Mouse (Mus musculus): ENCODE measurements around the gene Edem1. TPM values are rescaled to one million over a fixed set of nuclear protein-coding genes. Genes with fewer than 3 reads are reported as not detected.
A peak's percentile ranks its signal among the peaks of the same experiment; 100 is the strongest.

The Edem1 gene
- 29.5 and 37.9 TPM in 2 replicates for polyA plus RNA-seq (2014; fragmentation: Nextera tagmentation; extraction: Ambion mirVana)

DNA sequence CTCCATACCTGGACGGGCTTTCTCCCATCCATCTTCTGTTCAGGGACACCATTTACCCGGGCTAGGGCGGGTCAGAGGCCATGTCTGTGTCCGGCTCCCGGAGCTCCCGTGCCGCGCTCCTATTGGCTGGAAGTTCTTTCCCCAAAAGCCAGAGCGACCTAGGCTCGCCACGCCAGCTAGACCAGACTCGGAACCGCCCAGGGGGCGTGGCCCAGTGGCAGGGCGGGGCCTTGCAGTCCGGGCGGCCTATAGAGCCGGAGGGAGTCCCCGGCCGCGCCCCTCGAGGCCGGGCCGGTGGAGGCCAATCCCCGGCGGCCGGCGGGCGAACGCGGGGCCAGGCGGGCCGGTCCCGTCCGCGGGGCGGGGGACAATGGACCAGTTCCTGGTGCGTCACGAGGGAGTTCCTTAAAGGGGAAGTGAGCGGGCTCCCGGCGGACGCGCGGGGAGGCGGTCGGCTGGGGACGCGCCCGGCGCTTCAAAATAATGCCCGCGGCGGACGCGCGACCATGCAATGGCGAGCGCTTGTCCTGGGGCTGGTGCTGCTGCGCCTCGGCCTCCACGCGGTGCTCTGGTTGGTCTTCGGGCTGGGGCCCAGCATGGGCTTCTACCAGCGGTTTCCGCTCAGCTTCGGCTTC is at the start of gene Edem1:
Gene Edem1 (plus strand): TSS at position 408 of the 635 bp plus-strand sequence.
- DNase-seq (ENCODE audit: low spot score) (peak; percentile 97), ATAC-seq (replicated peaks; ENCODE audit: low FRiP score, low TSS enrichment, low read depth) (peak; percentile 99)
- Histone ChIP-seq H3K9ac (ENCODE audit: low read length) (peak within 1 kb of the TSS; percentile 78), H3K4me2 (ENCODE audit: low read length) (peak within 1 kb of the TSS; percentile 92), H3K36me3 (ENCODE audit: control insufficient read depth, insufficient read depth, low read length) (peaks cover 4% of the 10 kb centered on the region), H3K9me3 (ENCODE audit: control insufficient read depth, low read length) (no peaks in the 10 kb centered on the region), H3K27me3 (replicated peaks; ENCODE audit: control insufficient read depth, insufficient read depth, low read length) (no peaks in the 10 kb centered on the region), H3K27ac (ENCODE audit: low read depth) (peak within 1 kb of the TSS; percentile 55), H3K4me3 (ENCODE audit: low read depth, low read length) (peak within 1 kb of the TSS; percentile 69), H3K4me1 (replicated peaks; ENCODE audit: control insufficient read depth, insufficient read depth, low read length) (peaks cover 12% of the 10 kb centered on the region)
- under 1% methylated on average over 67 of the region's 67 CpGs for WGBS

DNA sequence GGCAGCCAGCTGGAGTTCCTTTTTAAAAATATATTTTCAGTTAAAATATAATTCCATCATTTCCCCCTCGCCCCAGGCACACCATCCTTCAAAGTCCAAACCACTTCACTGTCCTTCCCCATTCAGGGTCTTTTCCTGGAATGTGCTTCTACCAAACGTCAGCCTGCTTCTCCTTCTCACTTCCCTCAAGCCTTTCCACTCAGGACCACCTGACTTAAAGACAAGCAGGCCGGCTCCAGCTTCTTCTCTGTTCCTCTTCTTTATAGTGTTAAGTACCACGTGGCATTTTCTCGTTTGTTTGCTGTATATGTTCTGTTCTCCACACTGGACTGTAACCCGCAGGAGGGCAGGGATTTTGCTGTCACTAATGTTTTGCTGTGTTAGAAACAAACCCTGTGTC is 46.6 kb upstream of the Edem1 start:
- 66% methylated on average over 6 of the region's 6 CpGs for WGBS
- Histone ChIP-seq H3K4me1 (replicated peaks; ENCODE audit: control insufficient read depth, insufficient read depth, low read length) (peaks cover 13% of the 10 kb centered on the region), H3K9ac (ENCODE audit: low read length) (no peak overlapping the region), H3K4me2 (ENCODE audit: low read length) (no peak overlapping the region), H3K36me3 (ENCODE audit: control insufficient read depth, insufficient read depth, low read length) (no peaks in the 10 kb centered on the region), H3K9me3 (ENCODE audit: control insufficient read depth, low read length) (no peaks in the 10 kb centered on the region), H3K27me3 (replicated peaks; ENCODE audit: control insufficient read depth, insufficient read depth, low read length) (no peaks in the 10 kb centered on the region), H3K27ac (ENCODE audit: low read depth) (no peak overlapping the region), H3K4me3 (ENCODE audit: low read depth, low read length) (no peak overlapping the region)
- no peak for DNase-seq (ENCODE audit: low spot score)
- no peak for ATAC-seq (replicated peaks; ENCODE audit: low FRiP score, low TSS enrichment, low read depth)

DNA sequence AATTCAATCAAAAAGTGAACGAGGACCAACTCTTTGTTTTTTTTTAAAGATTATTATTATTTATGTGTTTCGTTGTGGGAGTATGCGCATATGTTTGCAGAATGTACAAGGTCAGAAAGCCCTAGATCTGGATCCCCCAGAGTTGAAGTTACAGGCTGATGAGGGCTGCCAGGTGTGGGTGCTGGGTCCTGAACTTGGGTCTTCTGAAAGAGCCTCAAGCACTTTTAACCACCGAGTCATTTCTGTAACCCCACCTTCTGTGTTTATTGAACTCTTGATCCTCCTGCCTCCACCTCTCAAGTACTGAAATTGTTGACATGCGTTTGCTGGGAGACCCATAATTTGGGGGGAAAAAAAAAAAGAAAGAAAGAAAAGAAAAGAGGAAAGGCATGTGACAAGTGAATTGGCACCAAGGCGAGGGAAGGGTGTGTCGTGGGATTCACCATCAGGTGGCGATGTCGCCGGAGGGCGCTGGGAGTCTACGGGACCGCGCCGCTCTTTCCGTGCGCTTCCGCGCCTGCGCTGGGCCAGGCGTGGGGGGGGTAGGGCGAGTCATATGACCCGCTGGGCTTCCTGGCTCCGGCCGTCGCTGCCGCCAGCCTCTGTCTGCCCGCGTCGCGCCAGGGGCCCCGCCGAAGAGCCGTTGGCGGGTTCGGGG is 45.8 kb upstream of the Edem1 start, which contains the start of gene Arl8b:
Gene Arl8b (plus strand): TSS at position 574 of the 658 bp plus-strand sequence.
- Histone ChIP-seq H3K36me3 (ENCODE audit: control insufficient read depth, insufficient read depth, low read length) (no peaks in the 10 kb centered on the region), H3K9ac (ENCODE audit: low read length) (peak within 1 kb of the TSS; percentile 94), H3K4me3 (ENCODE audit: low read depth, low read length) (peak within 1 kb of the TSS; percentile 99), H3K4me1 (replicated peaks; ENCODE audit: control insufficient read depth, insufficient read depth, low read length) (peaks cover 13% of the 10 kb centered on the region), H3K9me3 (ENCODE audit: control insufficient read depth, low read length) (no peaks in the 10 kb centered on the region), H3K4me2 (ENCODE audit: low read length) (peak within 1 kb of the TSS; percentile 89), H3K27ac (ENCODE audit: low read depth) (peak within 1 kb of the TSS; percentile 60), H3K27me3 (replicated peaks; ENCODE audit: control insufficient read depth, insufficient read depth, low read length) (no peaks in the 10 kb centered on the region)
- 11% methylated on average over 36 of the region's 36 CpGs for WGBS
- peak; percentile 94 for ATAC-seq (replicated peaks; ENCODE audit: low FRiP score, low TSS enrichment, low read depth)
- DNase-seq (ENCODE audit: low spot score): peak; percentile 98

- Histone ChIP-seq H3K36me3 (ENCODE audit: control insufficient read depth, insufficient read depth, low read length) (no peaks in the 10 kb centered on the region), H3K27ac (ENCODE audit: low read depth) (peak overlapping the region; percentile 60), H3K27me3 (replicated peaks; ENCODE audit: control insufficient read depth, insufficient read depth, low read length) (no peaks in the 10 kb centered on the region), H3K4me3 (ENCODE audit: low read depth, low read length) (peak overlapping the region; percentile 99), H3K4me2 (ENCODE audit: low read length) (peak overlapping the region; percentile 89), H3K4me1 (replicated peaks; ENCODE audit: control insufficient read depth, insufficient read depth, low read length) (peaks cover 13% of the 10 kb centered on the region), H3K9me3 (ENCODE audit: control insufficient read depth, low read length) (no peaks in the 10 kb centered on the region), H3K9ac (ENCODE audit: low read length) (peak overlapping the region; percentile 94)
- peak; percentile 81 for DNase-seq (ENCODE audit: low spot score)
- ATAC-seq (replicated peaks; ENCODE audit: low FRiP score, low TSS enrichment, low read depth): peak; percentile 75
- WGBS: under 1% methylated on average over 53 of the region's 57 CpGs
Observed at GRCm38 (mm10) chr6:108783184-108783881, 45.1 kb upstream of the Edem1 start.

DNA sequence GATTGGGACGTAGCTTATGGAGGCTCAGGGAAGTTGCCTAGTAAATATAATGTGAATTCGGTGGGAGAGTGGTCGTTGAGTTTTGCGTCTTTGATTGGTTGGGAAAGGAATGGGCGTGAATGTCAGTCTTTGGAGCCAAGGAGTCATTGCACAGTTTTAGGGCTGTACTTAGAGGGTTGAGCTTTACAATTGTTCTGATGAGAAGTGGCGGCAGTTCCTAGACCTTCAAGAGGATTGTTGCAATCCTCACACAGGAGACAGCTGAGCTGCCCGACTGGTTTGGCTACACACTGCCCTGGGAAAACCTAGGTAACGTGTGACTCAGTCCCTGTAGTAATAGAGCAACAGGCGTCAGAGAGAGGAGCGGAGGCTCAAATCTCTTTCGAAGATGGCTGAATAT is 44.4 kb upstream of the Edem1 start:
- ATAC-seq (replicated peaks; ENCODE audit: low FRiP score, low TSS enrichment, low read depth) (peak; percentile 29; the same call in 1 of the 2 replicates), DNase-seq (ENCODE audit: low spot score) (peak; percentile 61)
- peak overlapping the region; percentile 94 for H3K9ac ChIP-seq (ENCODE audit: low read length)
- H3K4me2 ChIP-seq (ENCODE audit: low read length): peak overlapping the region; percentile 89
- peaks cover 5% of the 10 kb centered on the region; the same call in 1 of the 2 replicates for H3K36me3 ChIP-seq (ENCODE audit: control insufficient read depth, insufficient read depth, low read length)
- no peaks in the 10 kb centered on the region for H3K27me3 ChIP-seq (replicated peaks; ENCODE audit: control insufficient read depth, insufficient read depth, low read length)
- no peaks in the 10 kb centered on the region for H3K9me3 ChIP-seq (ENCODE audit: control insufficient read depth, low read length)
- H3K4me3 ChIP-seq (ENCODE audit: low read depth, low read length): peak overlapping the region; percentile 99
- peaks cover 13% of the 10 kb centered on the region for H3K4me1 ChIP-seq (replicated peaks; ENCODE audit: control insufficient read depth, insufficient read depth, low read length)
- no peak overlapping the region for H3K27ac ChIP-seq (ENCODE audit: low read depth)
- WGBS: 26% methylated on average over 11 of the region's 11 CpGs

- H3K27ac ChIP-seq (ENCODE audit: low read depth): no peak overlapping the region
- peak overlapping the region; percentile 99; the same call in 1 of the 2 replicates for H3K4me3 ChIP-seq (ENCODE audit: low read depth, low read length)
- peaks cover 5% of the 10 kb centered on the region; the same call in 1 of the 2 replicates for H3K36me3 ChIP-seq (ENCODE audit: control insufficient read depth, insufficient read depth, low read length)
- peak overlapping the region; percentile 89 for H3K4me2 ChIP-seq (ENCODE audit: low read length)
- 35% methylated on average over 5 of the region's 5 CpGs for WGBS
- ATAC-seq (replicated peaks; ENCODE audit: low FRiP score, low TSS enrichment, low read depth) (no peak), DNase-seq (ENCODE audit: low spot score) (no peak)
- H3K4me1 ChIP-seq (replicated peaks; ENCODE audit: control insufficient read depth, insufficient read depth, low read length): peaks cover 13% of the 10 kb centered on the region
- no peak overlapping the region for H3K9ac ChIP-seq (ENCODE audit: low read length)
- no peaks in the 10 kb centered on the region for H3K9me3 ChIP-seq (ENCODE audit: control insufficient read depth, low read length)
- H3K27me3 ChIP-seq (replicated peaks; ENCODE audit: control insufficient read depth, insufficient read depth, low read length): no peaks in the 10 kb centered on the region
Observed at GRCm38 (mm10) chr6:108784796-108785195, 43.6 kb upstream of the Edem1 start.

DNA sequence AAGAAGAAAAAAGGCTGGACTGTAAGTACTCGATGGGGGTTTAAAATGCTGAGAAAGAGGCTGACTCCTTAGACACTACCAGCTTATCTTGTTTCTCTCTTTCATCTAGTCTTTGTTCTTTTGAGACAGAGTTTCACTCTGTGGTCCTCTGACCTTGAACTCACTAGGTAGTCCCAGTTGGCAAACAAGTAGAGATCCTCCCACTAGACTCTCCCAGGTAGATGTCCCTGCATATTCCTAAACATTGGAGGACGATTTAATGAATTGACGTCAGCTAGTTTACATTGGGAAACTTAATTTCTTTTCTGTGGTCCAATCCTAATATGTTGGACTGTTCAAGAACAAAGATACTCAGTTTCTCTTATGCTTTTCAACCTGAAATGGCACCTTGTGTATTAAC is 42.9 kb upstream of the Edem1 start:
- DNase-seq (ENCODE audit: low spot score) (no peak), ATAC-seq (replicated peaks; ENCODE audit: low FRiP score, low TSS enrichment, low read depth) (no peak)
- WGBS: 74% methylated on average over 3 of the region's 3 CpGs
- no peak overlapping the region for H3K27ac ChIP-seq (ENCODE audit: low read depth)
- H3K9ac ChIP-seq (ENCODE audit: low read length): no peak overlapping the region
- peak overlapping the region; percentile 89; the same call in 1 of the 2 replicates for H3K4me2 ChIP-seq (ENCODE audit: low read length)
- H3K36me3 ChIP-seq (ENCODE audit: control insufficient read depth, insufficient read depth, low read length): peaks cover 5% of the 10 kb centered on the region; the same call in 1 of the 2 replicates
- no peaks in the 10 kb centered on the region for H3K27me3 ChIP-seq (replicated peaks; ENCODE audit: control insufficient read depth, insufficient read depth, low read length)
- H3K9me3 ChIP-seq (ENCODE audit: control insufficient read depth, low read length): no peaks in the 10 kb centered on the region
- H3K4me1 ChIP-seq (replicated peaks; ENCODE audit: control insufficient read depth, insufficient read depth, low read length): peaks cover 13% of the 10 kb centered on the region
- no peak overlapping the region for H3K4me3 ChIP-seq (ENCODE audit: low read depth, low read length)

GRCm38 (mm10) chr6:108791498-108791897 is 36.9 kb upstream of the Edem1 start:
- no peak overlapping the region for H3K4me2 ChIP-seq (ENCODE audit: low read length)
- no peak overlapping the region for H3K4me3 ChIP-seq (ENCODE audit: low read depth, low read length)
- no peaks in the 10 kb centered on the region for H3K4me1 ChIP-seq (replicated peaks; ENCODE audit: control insufficient read depth, insufficient read depth, low read length)
- DNase-seq (ENCODE audit: low spot score): no peak
- 70% methylated on average over 5 of the region's 5 CpGs for WGBS
- H3K36me3 ChIP-seq (ENCODE audit: control insufficient read depth, insufficient read depth, low read length): peaks cover 5% of the 10 kb centered on the region; the same call in 1 of the 2 replicates
- no peak overlapping the region for H3K27ac ChIP-seq (ENCODE audit: low read depth)
- H3K27me3 ChIP-seq (replicated peaks; ENCODE audit: control insufficient read depth, insufficient read depth, low read length): no peaks in the 10 kb centered on the region
- no peaks in the 10 kb centered on the region for H3K9me3 ChIP-seq (ENCODE audit: control insufficient read depth, low read length)
- H3K9ac ChIP-seq (ENCODE audit: low read length): no peak overlapping the region
- no peak for ATAC-seq (replicated peaks; ENCODE audit: low FRiP score, low TSS enrichment, low read depth)
